Mouse (Mus musculus): Measurements from ENCODE around the gene Fads2. TPM values are rescaled to one million over a fixed set of nuclear protein-coding genes. Genes with fewer than 3 reads are reported as not detected.

The Fads2 gene
- total RNA-seq, 2 experiments from 2014 or later = 175 to 191 TPM

DNA sequence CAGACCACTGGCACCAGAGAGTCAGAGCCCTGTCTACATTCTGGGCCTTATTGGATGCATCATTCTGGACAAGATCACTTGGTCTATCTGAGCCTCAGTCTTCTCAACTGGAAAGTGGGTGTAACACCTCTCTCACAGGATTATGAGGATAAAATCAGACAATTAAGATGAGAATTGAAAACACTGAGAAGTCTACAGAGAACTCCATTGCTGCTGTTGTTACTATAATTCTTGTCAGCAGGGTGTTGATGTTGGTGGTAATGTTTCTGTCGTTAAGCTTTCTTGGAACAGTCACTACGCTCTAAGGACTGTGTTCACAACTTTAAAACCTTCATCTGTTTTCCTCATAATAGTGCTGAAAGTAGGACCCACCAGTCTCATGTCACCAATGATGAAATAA, 5.1 kb upstream of the Fads2 start:
- intact Hi-C loops (cut with DNase I) = no loop called here
- DNase-seq (ENCODE audit: low spot score in 2 of 2) = no peak

DNA sequence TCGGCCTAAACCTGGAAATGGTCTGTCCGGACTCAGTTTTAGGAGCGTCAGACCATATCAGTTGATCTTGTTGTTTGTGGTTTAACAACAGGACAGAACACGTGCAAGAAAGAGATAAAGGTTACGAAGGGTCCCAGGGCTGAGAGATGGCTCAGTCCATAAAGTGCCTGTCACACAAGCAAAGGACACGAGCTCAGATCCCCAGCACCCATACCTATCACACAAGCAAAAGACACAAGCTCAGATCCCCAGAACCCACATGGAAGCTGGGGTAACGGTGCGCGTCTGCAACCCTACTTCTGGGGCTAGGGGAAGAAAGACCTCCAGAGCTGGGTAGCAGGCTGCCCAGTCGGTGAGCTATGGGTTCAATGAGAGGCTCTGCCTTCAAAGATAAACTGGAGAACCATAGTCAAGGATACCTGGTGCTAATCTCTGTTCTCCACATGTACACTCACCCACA, 3.5 kb upstream of the Fads2 start:
- intact Hi-C loops (cut with DNase I) = no loop called here

DNA sequence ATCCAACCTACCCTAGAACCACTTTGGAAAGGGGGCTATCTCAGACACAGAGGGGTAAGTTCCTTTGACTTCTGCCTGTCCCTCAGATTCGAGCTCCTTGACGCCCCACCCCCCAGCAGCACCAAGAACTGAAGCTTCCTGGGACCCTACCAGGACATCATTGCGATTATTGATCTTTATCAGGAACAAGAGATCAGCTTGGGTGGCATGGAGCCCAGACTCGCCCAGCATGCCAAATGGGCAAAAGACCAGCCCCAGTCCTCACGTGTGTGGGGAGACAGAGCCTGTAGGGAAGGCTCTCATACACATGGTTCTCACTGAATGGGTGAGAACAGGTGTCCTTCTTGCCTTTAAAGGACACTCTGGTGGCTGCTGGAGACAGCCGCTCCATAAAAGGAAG, 2.7 kb upstream of the Fads2 start:
- intact Hi-C loops (cut with DNase I) = no loop called here

More for the DNA sequence above, 3.5 kb upstream of the Fads2 start:
- no peak for DNase-seq (ENCODE audit: low spot score in 2 of 2)

DNA sequence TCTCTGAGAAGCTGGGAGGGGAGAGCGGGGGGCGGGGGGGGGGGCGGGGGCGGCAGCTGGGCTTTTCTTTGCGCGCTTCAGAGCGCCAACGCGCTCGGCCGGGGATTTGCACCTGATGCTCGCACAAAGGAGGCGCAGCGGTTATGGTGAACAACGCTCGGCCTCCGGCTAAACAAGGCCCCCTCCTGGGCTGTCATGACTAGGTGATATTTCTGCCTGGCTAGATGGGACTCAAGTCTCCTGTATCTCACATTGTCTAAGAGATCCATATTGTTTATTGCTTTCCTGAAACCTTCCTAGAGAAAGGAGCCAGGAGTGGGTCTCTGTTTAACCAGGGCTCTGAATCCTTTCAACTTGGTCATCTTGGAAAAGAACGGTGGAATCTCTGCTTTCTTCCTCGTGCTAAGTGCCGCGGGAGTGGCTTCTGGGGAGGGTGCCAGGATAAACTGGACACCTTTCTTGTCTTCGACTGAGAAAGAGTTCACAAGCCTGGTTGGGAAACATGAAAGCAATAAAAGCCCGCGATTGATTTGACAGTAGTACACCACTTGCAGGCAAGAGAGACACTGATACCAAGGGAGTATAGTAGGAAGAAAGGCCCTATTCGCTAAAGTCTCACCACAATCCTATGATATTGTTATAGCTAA, 631 bp upstream of the Fads2 start:
- DNase-seq (ENCODE audit: low spot score in 2 of 2) = no peak
- intact Hi-C loops (cut with DNase I) = no loop called here

More for the DNA sequence above, 2.7 kb upstream of the Fads2 start:
- DNase-seq (ENCODE audit: low spot score in 2 of 2) = no peak

DNA sequence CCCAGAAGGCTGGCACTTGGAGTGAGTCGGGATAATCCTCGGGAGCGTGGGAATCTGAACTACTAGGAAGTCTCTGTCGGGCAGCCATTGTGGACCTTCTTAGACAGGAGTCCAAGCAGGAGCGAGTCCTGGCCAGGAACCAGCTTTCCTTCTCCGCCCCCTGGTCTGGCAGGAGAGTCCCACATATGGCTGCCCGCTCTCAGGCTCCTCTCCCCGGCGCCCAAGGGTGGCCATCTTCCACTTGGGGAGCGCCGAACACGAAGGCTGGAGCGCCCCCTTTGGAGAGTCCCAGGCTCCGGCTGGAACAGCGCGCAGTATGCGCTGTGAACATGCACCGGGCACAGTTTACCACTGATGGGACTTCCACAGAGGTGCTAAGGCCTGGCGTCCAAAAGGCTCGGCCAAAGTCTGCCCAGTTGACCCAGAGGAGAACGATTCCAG, 895 bp downstream of the Fads2 start:
- intact Hi-C loops (cut with DNase I) = loop anchor here (1.0 kb wide), 1 partner anchor 82 kb away; the partner anchor contains the start of gene Fads1
- peak; percentile 81 to 86 for DNase-seq (ENCODE audit: low spot score in 2 of 2)

DNA sequence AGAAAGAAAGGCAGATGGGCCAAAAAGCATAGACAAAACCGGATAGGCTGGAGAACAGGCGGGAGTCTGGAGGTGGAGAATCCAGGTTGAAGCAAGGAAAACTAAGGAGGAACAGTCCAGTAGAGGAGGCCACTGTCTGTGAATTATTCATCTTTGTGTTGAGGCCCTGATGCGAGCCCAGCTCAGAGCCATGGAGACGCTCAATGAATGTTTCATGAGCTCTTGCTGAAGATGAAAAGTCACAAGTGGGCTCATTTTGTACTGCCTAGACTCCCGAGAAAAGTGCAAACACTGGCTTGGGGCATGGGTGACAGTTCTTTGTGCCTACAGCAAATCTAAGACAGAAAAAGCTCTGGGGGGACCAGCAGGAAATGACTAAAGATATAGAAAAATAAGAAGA, 3.7 kb downstream of the Fads2 start:
- DNase-seq (ENCODE audit: low spot score in 2 of 2) = no peak
- intact Hi-C loops (cut with DNase I) = loop anchor here (5.0 kb wide), 1 partner anchor 36 kb away; no protein-coding TSS in a partner anchor

DNA sequence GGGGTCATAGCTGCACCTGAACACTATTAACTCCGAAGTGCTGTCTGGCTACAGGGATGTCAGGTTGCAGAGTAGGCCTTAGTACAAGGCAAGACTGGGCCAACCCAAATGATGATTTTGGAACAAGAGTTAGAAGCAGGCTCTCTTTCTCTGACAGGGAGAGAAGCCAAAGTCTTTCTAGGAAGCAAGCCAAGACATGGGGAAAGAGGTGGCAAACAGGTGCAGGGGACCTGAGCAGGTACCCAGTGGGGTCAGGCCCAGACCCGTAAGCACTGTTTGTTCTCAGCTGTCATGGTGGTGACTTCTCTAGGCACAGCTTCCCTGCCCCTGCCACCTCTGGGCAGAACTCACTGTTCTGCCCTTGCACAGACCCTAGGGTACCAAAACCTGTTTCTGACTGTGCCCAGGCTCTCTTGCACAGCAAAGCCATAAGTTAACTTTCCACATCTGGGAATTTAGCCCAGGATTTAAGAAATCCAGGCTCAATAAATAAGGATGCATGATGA, 5.1 kb downstream of the Fads2 start:
- no peak for DNase-seq (ENCODE audit: low spot score in 2 of 2)
- intact Hi-C loops (cut with DNase I) = loop anchor here (5.0 kb wide), 1 partner anchor 34 kb away; no protein-coding TSS in a partner anchor

DNA sequence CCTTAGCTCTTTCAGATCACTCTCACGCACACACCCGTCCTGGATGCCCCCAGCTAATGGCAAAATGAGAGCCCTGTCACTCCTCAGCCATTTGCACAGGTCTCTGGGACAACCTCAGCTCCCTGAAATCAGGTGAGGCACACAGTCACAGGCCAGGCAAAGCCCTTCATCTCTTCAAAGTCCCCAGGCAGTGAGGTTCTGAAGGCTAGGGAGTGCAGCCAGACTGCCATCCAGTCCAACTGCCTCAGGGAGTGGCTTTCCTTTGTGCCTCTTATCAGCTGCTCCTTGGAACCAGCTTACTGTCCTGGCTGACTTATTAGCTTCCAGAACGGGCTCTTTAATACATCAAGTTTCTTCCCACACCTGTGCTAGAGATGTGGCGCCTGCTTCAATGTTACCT, 6.9 kb downstream of the Fads2 start:
- intact Hi-C loops (cut with DNase I) = loop anchor here (5.0 kb wide), 1 partner anchor 32 kb away; no protein-coding TSS in a partner anchor
- no peak for DNase-seq (ENCODE audit: low spot score in 2 of 2)

DNA sequence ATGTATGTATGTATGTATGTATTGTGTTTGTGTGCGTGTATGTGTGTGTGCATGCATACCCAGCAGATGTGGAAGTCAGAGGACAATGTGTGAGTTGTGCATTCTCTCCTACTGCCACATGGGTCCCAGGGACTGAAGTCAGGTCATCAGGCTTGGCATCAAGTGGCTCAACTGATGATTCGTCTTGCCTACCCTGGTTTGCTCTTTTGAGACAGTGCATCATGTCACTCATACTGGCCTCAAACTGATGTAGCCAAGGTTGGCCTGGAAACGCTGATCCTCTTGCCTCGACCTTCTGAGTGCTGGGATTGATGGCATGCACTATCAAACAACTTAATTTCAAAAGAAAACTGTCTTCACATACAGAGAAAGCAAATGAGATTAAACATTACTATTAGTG, 7.7 kb downstream of the Fads2 start:
- DNase-seq (ENCODE audit: low spot score in 2 of 2) = no peak
- intact Hi-C loops (cut with DNase I) = no loop called here

DNA sequence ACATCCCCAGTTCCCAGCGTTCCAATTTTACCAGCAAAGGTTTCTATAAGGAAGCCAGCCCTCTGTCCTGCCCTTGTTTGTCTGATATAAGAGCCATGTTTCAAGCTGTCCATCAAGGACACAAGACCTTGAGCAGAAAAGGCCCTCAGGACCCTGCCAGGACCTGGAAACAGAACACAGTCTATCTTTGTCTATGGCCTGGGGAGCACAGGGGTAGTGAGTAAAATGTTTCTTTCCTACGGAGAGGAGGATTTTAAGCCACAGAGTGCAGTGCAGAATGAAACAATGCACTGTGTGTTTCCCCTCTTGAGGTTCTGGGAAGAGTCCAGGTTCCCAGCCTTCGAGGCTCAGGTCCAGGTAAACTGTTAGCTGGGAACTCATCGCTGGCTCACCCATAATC, 14.6 kb downstream of the Fads2 start:
- DNase-seq (ENCODE audit: low spot score in 2 of 2) = no peak
- intact Hi-C loops (cut with DNase I) = no loop called here

DNA sequence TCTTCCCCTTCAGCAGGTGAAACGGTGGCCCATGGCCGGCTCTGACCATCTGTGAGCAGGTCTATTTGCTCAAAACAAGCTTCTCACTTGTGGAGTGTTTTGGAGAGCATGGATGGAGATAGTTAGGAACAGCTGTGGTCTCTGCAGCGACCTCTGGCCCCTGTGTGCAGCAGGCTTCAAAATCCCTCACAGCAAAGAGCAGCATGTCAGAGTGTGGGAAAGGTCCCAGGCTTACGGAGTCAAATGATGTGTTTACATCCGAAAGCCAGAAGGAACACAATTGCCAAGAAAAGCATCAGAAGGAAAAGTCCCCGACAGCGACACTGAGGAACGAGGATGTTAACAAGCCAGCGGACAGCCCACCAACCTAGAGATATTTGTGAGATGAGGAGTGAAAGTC, 16.1 kb downstream of the Fads2 start:
- DNase-seq (ENCODE audit: low spot score in 2 of 2) = no peak
- intact Hi-C loops (cut with DNase I) = no loop called here

DNA sequence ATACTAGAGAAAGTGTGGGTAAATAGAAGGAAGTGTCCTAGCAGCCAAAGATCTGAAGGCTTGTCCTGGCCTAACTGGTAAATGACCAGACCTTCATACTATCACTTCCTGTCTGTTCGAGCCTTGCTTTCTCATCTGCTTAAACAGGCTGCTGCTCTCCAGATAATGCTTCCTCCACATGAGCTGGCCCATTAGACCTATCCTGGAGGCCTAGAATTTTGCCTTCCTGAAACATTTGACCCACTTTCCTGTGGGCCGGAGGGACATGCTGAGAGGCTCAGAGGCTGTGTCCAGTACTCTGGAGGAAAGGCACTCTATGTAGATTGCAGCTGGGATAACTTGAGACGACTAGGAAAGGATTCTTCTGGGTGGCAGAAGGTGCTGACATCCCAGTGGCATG, 19.4 kb downstream of the Fads2 start:
- intact Hi-C loops (cut with DNase I) = no loop called here
- no peak for DNase-seq (ENCODE audit: low spot score in 2 of 2)

DNA sequence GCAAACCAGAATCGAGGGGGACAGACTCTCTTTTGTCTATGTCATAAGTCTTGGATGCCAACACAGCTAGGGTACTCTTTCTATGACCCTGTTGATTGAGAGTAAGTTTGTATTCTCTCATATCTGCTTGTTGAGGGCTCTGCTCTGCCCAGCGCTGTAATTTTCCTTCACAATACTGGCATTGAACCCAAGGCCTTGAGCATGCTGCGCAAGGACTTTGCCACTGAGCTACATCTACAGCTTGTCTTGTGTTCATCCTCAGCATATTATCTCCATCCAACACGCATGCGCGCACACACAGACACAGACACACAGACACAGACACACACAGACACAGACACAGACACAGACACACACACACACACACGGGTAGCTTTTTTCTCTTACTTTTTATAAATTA, 21.2 kb downstream of the Fads2 start:
- DNase-seq (ENCODE audit: low spot score in 2 of 2) = no peak
- intact Hi-C loops (cut with DNase I) = no loop called here

DNA sequence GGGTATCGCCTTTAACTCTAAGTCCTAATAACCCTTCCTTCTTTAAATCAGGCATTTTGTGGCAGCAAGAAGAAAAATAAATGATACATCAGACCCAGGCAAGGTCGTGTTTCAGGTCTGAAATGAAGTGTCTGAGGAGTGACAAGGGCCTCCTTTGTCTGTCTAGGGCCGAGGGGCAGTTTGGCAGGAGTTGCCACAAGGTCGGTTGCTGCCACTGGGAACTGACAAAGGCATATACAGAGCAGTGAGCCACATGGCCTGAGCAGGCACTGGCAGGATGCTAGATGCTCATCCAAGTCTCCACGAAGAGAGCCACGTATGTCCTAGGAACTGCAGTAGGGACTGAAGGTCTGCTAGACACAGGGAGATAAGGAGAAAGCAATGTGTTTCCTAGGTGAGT, 23.2 kb downstream of the Fads2 start:
- intact Hi-C loops (cut with DNase I) = no loop called here
- no peak for DNase-seq (ENCODE audit: low spot score in 2 of 2)

DNA sequence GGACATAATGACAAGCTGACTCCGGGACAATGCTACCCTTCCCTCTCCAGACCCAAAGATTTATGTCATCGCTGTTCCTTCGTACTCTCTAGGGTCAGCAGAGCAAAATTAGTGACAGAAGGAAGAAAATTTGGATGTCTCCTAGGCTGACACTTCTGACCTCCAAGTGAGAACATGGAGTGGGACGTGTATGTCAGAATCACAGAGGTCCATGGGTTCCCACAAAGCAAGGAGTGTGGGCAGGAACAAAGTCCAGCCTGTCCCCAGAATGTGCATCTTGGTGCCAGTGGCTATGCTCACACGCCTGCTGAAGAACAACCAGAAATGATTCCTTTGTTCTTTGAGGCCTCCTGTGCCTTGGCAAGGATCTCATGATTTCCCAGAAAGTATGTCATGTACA, 28.4 kb downstream of the Fads2 start:
- intact Hi-C loops (cut with DNase I) = loop anchor here (5.0 kb wide), 1 partner anchor 124 kb away; no protein-coding TSS in a partner anchor
- no peak for DNase-seq (ENCODE audit: low spot score in 2 of 2)

DNA sequence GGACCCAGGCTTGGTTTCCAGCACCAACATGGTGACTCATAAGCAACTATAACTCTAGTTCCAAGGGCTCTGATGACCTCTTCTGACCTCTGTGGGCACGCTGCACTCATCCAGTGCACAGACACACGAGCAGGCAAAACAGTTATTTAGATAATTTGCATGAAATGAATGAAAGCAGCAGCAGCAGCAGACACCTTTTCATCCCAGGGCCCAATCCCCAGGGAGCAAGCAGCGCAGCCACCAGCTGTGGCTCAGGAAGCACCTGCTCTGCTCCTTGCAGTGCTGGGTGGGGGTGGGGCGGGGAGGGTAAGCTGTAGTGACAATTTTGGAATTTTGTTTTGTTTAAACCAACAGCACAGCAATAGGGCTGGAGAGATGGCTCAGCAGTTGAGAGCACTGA, 29.7 kb downstream of the Fads2 start:
- intact Hi-C loops (cut with DNase I) = loop anchor here (5.0 kb wide), 1 partner anchor 125 kb away; no protein-coding TSS in a partner anchor

DNA sequence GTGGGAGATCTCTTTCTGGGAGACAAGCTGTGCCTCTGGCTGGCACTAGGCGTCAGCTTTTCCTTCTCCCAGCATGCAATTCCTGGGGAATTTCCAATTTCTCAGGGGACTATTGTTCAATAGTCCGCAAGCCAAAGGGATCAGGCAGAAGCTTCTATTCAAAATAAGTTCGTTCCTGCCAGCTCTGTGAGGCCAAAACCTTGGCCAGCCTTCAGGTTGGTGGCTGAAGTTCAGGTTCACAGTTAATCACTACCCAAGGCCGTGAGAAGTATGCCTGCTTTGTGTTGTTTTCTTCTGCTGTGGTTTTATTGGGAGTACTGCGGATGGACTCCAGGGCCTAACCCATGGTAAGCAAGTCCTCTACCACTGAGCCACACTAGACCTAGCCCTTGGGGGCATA, 30.4 kb downstream of the Fads2 start:
- intact Hi-C loops (cut with DNase I) = loop anchor here (5.0 kb wide), 1 partner anchor 126 kb away; no protein-coding TSS in a partner anchor

More for the DNA sequence above, 29.7 kb downstream of the Fads2 start:
- DNase-seq (ENCODE audit: low spot score in 2 of 2) = no peak

DNA sequence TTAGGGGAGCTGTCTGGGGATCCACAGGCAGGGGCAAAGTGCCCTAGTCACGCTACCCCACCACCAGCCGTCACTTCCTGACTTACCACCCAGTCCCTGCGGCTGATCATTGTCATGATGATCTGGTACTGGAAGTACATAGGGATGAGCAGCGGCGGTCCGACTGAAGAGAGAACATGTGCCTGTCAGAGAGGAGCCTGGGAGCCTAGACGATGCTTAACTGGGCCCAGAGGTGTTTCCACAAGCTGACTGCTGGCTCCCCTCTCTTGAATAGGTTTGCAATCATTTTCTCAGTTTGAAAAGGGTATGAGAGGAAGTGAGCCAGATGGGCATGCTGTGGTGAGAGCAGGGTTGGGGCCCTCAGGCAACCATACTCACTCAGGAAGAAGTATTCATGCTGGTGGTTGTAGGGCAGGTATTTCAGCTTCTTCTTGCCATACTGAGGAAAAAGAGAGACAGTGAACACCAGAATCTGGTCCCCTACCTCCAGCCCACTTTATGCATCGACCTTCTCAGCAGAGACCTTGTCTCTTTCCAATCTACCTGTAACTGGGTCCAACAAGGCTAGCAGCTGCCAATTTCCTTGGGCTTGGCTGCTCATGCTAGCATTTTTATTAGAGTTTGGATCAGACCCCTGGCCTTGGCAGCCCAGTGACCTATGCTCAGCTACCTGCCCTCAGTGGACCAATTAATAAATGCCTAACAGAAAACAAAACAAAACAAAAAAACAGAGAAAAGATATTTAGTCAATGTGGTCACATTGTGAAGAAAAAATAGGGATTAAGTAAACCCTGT, 31.2 kb downstream of the Fads2 start:
- intact Hi-C loops (cut with DNase I) = loop anchor here (5.0 kb wide), 1 partner anchor 127 kb away; no protein-coding TSS in a partner anchor
- DNase-seq (ENCODE audit: low spot score in 2 of 2) = no peak

More for the DNA sequence above, 30.4 kb downstream of the Fads2 start:
- peak; percentile 42 to 71 for DNase-seq (ENCODE audit: low spot score in 2 of 2)

DNA sequence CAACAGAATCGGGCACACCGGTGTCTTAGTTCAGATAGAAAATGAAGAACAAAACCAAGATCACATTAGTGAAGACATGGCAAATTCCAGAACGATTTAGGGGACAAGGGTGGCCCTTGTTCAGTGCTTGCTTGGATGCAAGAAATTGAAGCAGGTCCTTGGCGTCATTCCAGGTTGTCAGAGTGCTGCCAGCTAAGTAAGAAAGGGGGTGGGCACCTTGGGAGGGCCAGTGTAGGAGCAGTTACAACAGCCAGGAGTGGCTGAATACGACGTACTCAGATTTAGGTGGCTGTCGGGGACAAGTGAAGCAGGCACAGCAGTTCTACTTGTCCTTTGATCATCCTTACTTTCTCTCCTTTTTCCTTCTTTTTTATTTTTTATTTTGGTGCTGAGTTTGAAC, 33.8 kb downstream of the Fads2 start:
- intact Hi-C loops (cut with DNase I) = no loop called here
- DNase-seq (ENCODE audit: low spot score in 2 of 2) = peak; percentile 50 to 56

DNA sequence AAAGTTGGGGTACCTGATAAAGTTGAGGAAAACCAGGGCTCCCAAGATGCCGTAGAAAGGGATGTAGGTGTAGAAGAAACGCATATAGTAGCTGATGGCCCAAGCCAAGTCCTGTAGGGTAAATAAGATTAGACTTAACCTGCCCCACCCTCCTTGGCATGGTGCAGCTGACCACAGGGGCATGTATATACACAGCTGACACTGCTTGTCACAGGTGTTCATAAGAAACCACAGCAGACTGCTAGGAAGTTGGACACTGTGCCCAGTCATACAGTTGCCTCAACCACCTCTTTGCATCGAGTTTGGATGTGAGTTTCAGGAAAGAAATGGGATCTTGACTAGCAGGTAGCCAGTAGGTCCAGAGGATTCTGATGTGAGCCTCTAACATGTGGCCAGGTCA, 35.0 kb downstream of the Fads2 start:
- intact Hi-C loops (cut with DNase I) = no loop called here
- DNase-seq (ENCODE audit: low spot score in 2 of 2) = no peak
